Mouse (Mus musculus) lung, postnatal 0 days (tissue): ENCODE data around the gene Mfsd12. TPM values are rescaled to one million over a fixed set of nuclear protein-coding genes. Genes with fewer than 3 reads are reported as not detected.
A peak's percentile ranks its signal among the peaks of the same experiment; 100 is the strongest.

Experiments
- ATAC-seq: fragments of 200-750 bp; cut with Nextera tagmentation; 2 replicates; pipeline ENCODE4 v1.8.0; 2017; ENCODE audit warnings: moderate library complexity
- DNase-seq: peaks from one replicate; pipeline ENCODE4 v3.0.0-alpha.2; 2016; ENCODE audit warnings: low spot score
- H3K27ac ChIP-seq: fragments of 300-500 bp; sonication (generic); 2 replicates; pipeline ENCODE4 v1.5.1; 2014; ENCODE audit warnings: antibody characterized with exemption, mild to moderate bottlenecking, low read length, mixed read lengths
- H3K27me3 ChIP-seq: fragments of 300-500 bp; sonication (generic); replicated peaks from 2 replicates; pipeline ENCODE4 v1.6.1; 2014; ENCODE audit warnings: low read length, mixed read lengths; ENCODE audit not compliant: insufficient read depth
- H3K36me3 ChIP-seq: fragments of 300-500 bp; sonication (generic); 2 replicates; pipeline ENCODE4 v1.6.1; 2014; ENCODE audit warnings: low read length, mixed read lengths; ENCODE audit not compliant: insufficient read depth
- H3K4me1 ChIP-seq: fragments of 300-500 bp; sonication (generic); 2 replicates; pipeline ENCODE4 v1.6.1; 2014; ENCODE audit warnings: antibody characterized with exemption, low read depth, low read length, mixed read lengths; ENCODE audit not compliant: insufficient read depth
- H3K4me2 ChIP-seq: fragments of 300-500 bp; sonication (generic); replicated peaks from 2 replicates; pipeline ENCODE4 v1.6.1; 2014; ENCODE audit warnings: low read depth, mild to moderate bottlenecking, low read length, moderate library complexity, mixed read lengths
- H3K4me3 ChIP-seq: fragments of 300-500 bp; sonication (generic); 2 replicates; pipeline ENCODE4 v1.5.1; 2014; ENCODE audit warnings: low read depth, low read length
- H3K9ac ChIP-seq: fragments of 300-500 bp; sonication (generic); replicated peaks from 2 replicates; pipeline ENCODE4 v1.6.1; 2014; ENCODE audit warnings: low read depth, mild to moderate bottlenecking
- H3K9me3 ChIP-seq: fragments of 300-500 bp; sonication (generic); 2 replicates; pipeline ENCODE4 v1.6.1; 2016; ENCODE audit warnings: low read length, mixed read lengths
- CTCF ChIP-seq: IDR thresholded peaks from 2 replicates; pipeline ENCODE4 v1.5.1; 2016; ENCODE audit warnings: antibody characterized with exemption, mild to moderate bottlenecking
- EP300 ChIP-seq: IDR thresholded peaks from 2 replicates; pipeline ENCODE4 v1.6.1; 2016; ENCODE audit warnings: antibody characterized with exemption, mild to moderate bottlenecking, control low read depth
- WGBS: fragments of 180-500 bp; shearing (Covaris S2); extraction: QIAGEN DNeasy Blood & Tissue Kit; methylation state at CpG from one replicate; pipeline ENCODE4 v1.1.7; 2014; 5-methylcytosine and 5-hydroxymethylcytosine counted together
- polyA plus RNA-seq: library from polyadenylated mRNA; unstranded; fragments of >200 nt; fragmentation: Nextera tagmentation; extraction: Ambion mirVana; gene quantifications from 2 replicates; pipeline ENCODE4 v1.2.1, GENCODE M21; 2015

Gene Mfsd12
- polyA plus RNA-seq, 1 experiment from 2014 or later: 14.0 TPM

- H3K27ac ChIP-seq: no peak overlapping the region; the same call in 1 of the 2 replicates
- 0 out of 2 replicates have a peak overlapping the region, but pooled peaks have one; percentile 83 for H3K4me2 ChIP-seq
- TF ChIP-seq CTCF (0 out of 2 replicates have a peak, but pooled peaks have one; percentile 18), EP300 (no peak)
- no peak for ATAC-seq
- no peak overlapping the region for H3K4me3 ChIP-seq
- no peak for DNase-seq
- WGBS: 25% methylated on average over 6 of the region's 6 CpGs
- H3K9ac ChIP-seq: peak overlapping the region; percentile 88; the same call in 1 of the 2 replicates
- no peaks in the 10 kb centered on the region for H3K9me3 ChIP-seq
- peaks cover 15% of the 10 kb centered on the region; the same call in 1 of the 2 replicates for H3K4me1 ChIP-seq
- no peaks in the 10 kb centered on the region for H3K36me3 ChIP-seq
- no peaks in the 10 kb centered on the region for H3K27me3 ChIP-seq
These were observed 19.5 kb downstream of the Mfsd12 start for GRCm38 (mm10) chr10:81376561-81377361.

- H3K4me3 ChIP-seq: peak overlapping the region; percentile 82; the same call in 1 of the 2 replicates
- WGBS: 26% methylated on average over 2 of the region's 2 CpGs
- no peaks in the 10 kb centered on the region for H3K27me3 ChIP-seq
- peak overlapping the region; percentile 88 for H3K9ac ChIP-seq
- H3K9me3 ChIP-seq: no peaks in the 10 kb centered on the region
- peaks cover 15% of the 10 kb centered on the region; the same call in 1 of the 2 replicates for H3K4me1 ChIP-seq
- ATAC-seq: no peak
- peak overlapping the region; percentile 83 for H3K4me2 ChIP-seq
- H3K27ac ChIP-seq: peak overlapping the region; percentile 43; the same call in 1 of the 2 replicates
- no peak for DNase-seq
- no peaks in the 10 kb centered on the region for H3K36me3 ChIP-seq
- TF ChIP-seq CTCF: no peak
- TF ChIP-seq EP300: no peak
These were observed 20.0 kb downstream of the Mfsd12 start for GRCm38 (mm10) chr10:81377362-81377664.

- H3K9me3 ChIP-seq: no peaks in the 10 kb centered on the region
- peaks cover 15% of the 10 kb centered on the region; the same call in 1 of the 2 replicates for H3K4me1 ChIP-seq
- H3K4me2 ChIP-seq: peak within 1 kb of the TSS; percentile 83
- no peaks in the 10 kb centered on the region for H3K27me3 ChIP-seq
- peak within 1 kb of the TSS; percentile 88 for H3K9ac ChIP-seq
- WGBS: 5% methylated on average over 36 of the region's 59 CpGs
- H3K4me3 ChIP-seq: peak within 1 kb of the TSS; percentile 82
- H3K36me3 ChIP-seq: no peaks in the 10 kb centered on the region
- DNase-seq (peak; percentile 32), ATAC-seq (no peak; the same call in 1 of the 2 replicates)
- TF ChIP-seq CTCF (no peak), EP300 (no peak)
- H3K27ac ChIP-seq: peak within 1 kb of the TSS; percentile 43
These were observed 20.7 kb downstream of the Mfsd12 start, which contains the start of gene Fzr1 for GRCm38 (mm10) chr10:81377793-81378552. Gene Fzr1 (minus strand): TSS chr10:81378516.

GRCm38 (mm10) chr10:81378553-81379182 lies 21.4 kb downstream of the Mfsd12 start:
- Histone ChIP-seq H3K36me3 (no peaks in the 10 kb centered on the region), H3K9me3 (no peaks in the 10 kb centered on the region), H3K4me2 (peak overlapping the region; percentile 58), H3K4me1 (peaks cover 15% of the 10 kb centered on the region; the same call in 1 of the 2 replicates), H3K27ac (no peak overlapping the region), H3K4me3 (peak overlapping the region; percentile 82), H3K27me3 (no peaks in the 10 kb centered on the region), H3K9ac (no peak overlapping the region)
- peak; percentile 96 for ATAC-seq
- 3% methylated on average over 45 of the region's 46 CpGs for WGBS
- TF ChIP-seq CTCF (0 out of 2 replicates have a peak, but pooled peaks have one; percentile 25), EP300 (no peak)
- DNase-seq: peak; percentile 100

- Histone ChIP-seq H3K4me3 (peak overlapping the region; percentile 46; the same call in 1 of the 2 replicates), H3K36me3 (no peaks in the 10 kb centered on the region), H3K9ac (no peak overlapping the region), H3K4me2 (peak overlapping the region; percentile 58), H3K9me3 (no peaks in the 10 kb centered on the region), H3K27me3 (no peaks in the 10 kb centered on the region), H3K4me1 (peaks cover 15% of the 10 kb centered on the region; the same call in 1 of the 2 replicates), H3K27ac (no peak overlapping the region)
- 62% methylated on average over 3 of the region's 3 CpGs for WGBS
- no peak for DNase-seq
- ATAC-seq: no peak
- peak; percentile 13; the same call in 1 of the 2 replicates for TF ChIP-seq CTCF
- TF ChIP-seq EP300: no peak
These were observed 21.9 kb downstream of the Mfsd12 start for GRCm38 (mm10) chr10:81379183-81379553.
